Mouse (Mus musculus): Measurements from ENCODE around the gene Ormdl2. TPM values are rescaled to one million over a fixed set of nuclear protein-coding genes. Genes with fewer than 3 reads are reported as not detected.
"Not testable (repeated sequence)": the region's sequence is repeated elsewhere in the genome, so short reads cannot be mapped to it uniquely, and the experiment has no call there.

The Ormdl2 gene
- 50.2 and 65.7 TPM in 2 replicates for polyA plus RNA-seq (2012; rRNA removed)

- DNase-seq (ENCODE audit: low spot score): peak; percentile 94
These were observed at the start of gene Ormdl2 for GRCm38 (mm10) chr10:128821358-128822056. Gene Ormdl2, minus strand, starts transcription at chr10:128821645.

- DNase-seq (ENCODE audit: low spot score): no peak
These were observed 48.9 kb upstream of the Ormdl2 start for GRCm38 (mm10) chr10:128870341-128870740.

GRCm38 (mm10) chr10:128866518-128866917 is 45.1 kb upstream of the Ormdl2 start:
- DNase-seq (ENCODE audit: low spot score): no peak

GRCm38 (mm10) chr10:128866042-128866441 is 44.6 kb upstream of the Ormdl2 start:
- no peak for DNase-seq (ENCODE audit: low spot score)

- no peak for DNase-seq (ENCODE audit: low spot score)
These were observed 39.7 kb upstream of the Ormdl2 start for GRCm38 (mm10) chr10:128861176-128861575.

GRCm38 (mm10) chr10:128850339-128850738 is 28.9 kb upstream of the Ormdl2 start:
- DNase-seq (ENCODE audit: low spot score): no peak

- DNase-seq (ENCODE audit: low spot score): no peak
These were observed 27.0 kb upstream of the Ormdl2 start for GRCm38 (mm10) chr10:128848426-128848825.

GRCm38 (mm10) chr10:128846664-128847063 is 25.2 kb upstream of the Ormdl2 start:
- DNase-seq (ENCODE audit: low spot score): no peak

GRCm38 (mm10) chr10:128845516-128845915 is 24.1 kb upstream of the Ormdl2 start:
- DNase-seq (ENCODE audit: low spot score): no peak

GRCm38 (mm10) chr10:128843260-128843659 is 21.8 kb upstream of the Ormdl2 start:
- no peak for DNase-seq (ENCODE audit: low spot score)

GRCm38 (mm10) chr10:128840612-128841011 is 19.2 kb upstream of the Ormdl2 start:
- DNase-seq (ENCODE audit: low spot score): no peak

GRCm38 (mm10) chr10:128839434-128839833 is 18.0 kb upstream of the Ormdl2 start:
- no peak for DNase-seq (ENCODE audit: low spot score)

- DNase-seq (ENCODE audit: low spot score): no peak
These were observed 16.0 kb upstream of the Ormdl2 start for GRCm38 (mm10) chr10:128837400-128837799.

- DNase-seq (ENCODE audit: low spot score): no peak
These were observed 2.4 kb upstream of the Ormdl2 start for GRCm38 (mm10) chr10:128823821-128824220.

GRCm38 (mm10) chr10:128823087-128823486 is 1.6 kb upstream of the Ormdl2 start:
- not testable (repeated sequence) for DNase-seq (ENCODE audit: low spot score)

- no peak for DNase-seq (ENCODE audit: low spot score)
These were observed 690 bp upstream of the Ormdl2 start for GRCm38 (mm10) chr10:128822135-128822534.

GRCm38 (mm10) chr10:128820217-128820616 is 1.2 kb downstream of the Ormdl2 start:
- DNase-seq (ENCODE audit: low spot score): no peak

- DNase-seq (ENCODE audit: low spot score): no peak
These were observed 4.4 kb downstream of the Ormdl2 start, which contains the start of gene Sarnp for GRCm38 (mm10) chr10:128817033-128817432. Gene Sarnp, plus strand, starts transcription at chr10:128817333.

GRCm38 (mm10) chr10:128807018-128807417 is 14.4 kb downstream of the Ormdl2 start:
- DNase-seq (ENCODE audit: low spot score): no peak

- DNase-seq (ENCODE audit: low spot score): no peak
These were observed 15.4 kb downstream of the Ormdl2 start for GRCm38 (mm10) chr10:128806086-128806485.

GRCm38 (mm10) chr10:128805092-128806000 is 16.1 kb downstream of the Ormdl2 start:
- peak; percentile 84 for DNase-seq (ENCODE audit: low spot score)

- peak; percentile 35 for DNase-seq (ENCODE audit: low spot score)
These were observed 17.0 kb downstream of the Ormdl2 start, which contains the start of gene Tmem198b for GRCm38 (mm10) chr10:128804271-128805091. Gene Tmem198b, minus strand, starts transcription at chr10:128804370.

Data from urinary bladder, adult 2 months (tissue).